Mouse (Mus musculus) WW6 (cell line): ENCODE measurements at regions not wholly inside any gene's neighbourhood (a gene's known extent, or its start where the extent isn't known, plus 50 kb on each side); places are given as distances from the start of the nearest gene placed in this dataset.

ENCODE experiments used
- DNase-seq: peaks from one replicate; pipeline ENCODE4 v3.0.0-alpha.2; 2013; ENCODE audit warnings: low read depth, low spot score

DNA sequence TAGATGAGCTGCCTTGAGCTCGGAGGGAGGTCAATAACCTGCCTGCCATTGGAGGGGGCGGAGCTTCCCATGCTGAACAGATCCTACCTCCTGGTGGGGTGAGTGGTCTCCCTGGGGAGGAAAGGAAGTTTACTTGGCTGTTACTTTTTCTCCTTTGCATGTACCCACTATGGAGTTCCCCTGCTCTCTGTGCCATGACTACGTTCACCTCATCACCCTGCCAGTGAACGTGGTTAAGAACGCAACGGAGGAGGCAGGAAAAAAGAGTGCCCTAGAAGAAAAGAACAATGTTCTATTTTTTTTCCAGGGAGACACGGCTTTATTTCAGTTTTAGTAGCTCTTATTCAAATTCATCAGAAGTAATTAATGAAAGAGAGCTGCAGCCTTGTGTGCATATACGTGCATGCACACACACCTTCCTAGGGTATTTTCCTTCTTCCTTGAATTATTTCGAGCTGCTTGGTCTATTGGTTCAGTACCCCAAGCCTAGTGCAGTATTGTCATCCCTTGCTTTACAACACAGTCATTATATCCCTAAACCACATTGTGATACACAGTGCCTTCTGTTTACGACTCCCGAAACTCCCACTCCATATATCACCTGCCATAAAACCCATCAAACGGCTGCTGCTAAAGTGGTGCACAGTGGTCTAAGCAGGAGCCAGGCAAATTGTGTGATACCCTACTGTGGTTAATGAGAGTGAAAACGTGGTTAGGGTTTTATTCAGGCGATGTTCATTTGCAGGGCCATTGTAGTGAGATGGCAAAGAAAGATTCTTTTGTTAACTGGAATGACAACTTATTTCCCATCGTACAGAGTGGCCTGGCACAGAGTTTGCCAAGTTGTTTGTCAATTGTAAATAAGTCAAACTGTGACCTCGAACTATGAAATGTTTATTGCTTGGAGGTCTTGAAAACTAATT, 608.0 kb downstream of the Bcl11a start:
- no peak for DNase-seq

DNA sequence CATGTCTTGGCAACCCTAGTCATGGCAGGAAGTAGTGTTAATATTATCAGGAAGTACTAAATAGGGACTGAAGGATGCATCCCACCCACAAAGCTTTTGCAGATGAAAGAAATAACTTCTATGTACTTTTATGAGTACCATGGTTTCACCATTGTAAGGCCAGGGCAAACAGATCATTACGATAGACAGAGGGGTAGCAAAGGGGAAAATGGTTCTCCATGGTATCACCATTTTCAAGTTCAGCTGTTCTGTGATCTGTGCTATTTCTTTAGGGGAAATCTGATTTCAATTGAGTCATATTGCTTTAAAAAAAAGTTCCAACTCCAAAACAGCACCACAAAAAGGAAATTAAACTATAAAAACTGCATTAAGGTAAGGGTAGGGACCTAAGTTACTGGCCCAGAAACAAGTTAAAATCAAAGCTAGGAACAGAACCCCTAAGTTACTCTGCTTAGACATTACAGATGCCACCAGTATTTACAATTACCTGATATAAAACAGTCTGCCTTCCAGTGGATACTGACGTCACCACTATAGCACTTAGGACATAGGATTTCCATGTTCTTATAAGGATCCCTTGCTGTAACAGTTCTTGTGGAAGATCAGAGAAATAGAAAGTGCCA, 610.4 kb downstream of the Bcl11a start:
- no peak for DNase-seq

DNA sequence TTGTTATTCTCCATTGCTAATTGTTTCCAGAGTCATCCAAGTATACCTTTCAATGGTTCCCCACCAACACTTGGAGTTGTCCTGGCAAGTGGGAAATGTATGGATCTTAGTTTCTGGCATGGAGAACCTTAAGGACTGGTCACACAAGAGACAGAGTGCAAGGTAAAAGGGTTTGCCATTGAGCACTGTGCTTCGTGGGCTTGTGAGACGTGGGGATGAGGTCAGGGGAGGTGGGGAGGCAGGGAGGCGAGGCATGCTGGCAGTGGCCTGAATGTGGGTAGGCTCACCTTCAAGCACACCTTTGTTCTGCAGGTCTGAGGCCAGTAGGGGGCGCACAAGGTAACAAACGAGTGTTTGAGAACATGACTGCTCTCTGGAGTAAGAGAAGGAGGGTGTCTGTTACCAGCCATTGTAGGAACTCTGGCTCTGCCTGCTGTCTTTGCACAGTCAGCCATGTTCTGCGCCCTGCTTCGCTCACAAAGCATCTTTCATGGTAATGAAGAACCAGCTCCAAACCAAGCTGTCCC, 612.0 kb downstream of the Bcl11a start:
- DNase-seq = peak; percentile 55

DNA sequence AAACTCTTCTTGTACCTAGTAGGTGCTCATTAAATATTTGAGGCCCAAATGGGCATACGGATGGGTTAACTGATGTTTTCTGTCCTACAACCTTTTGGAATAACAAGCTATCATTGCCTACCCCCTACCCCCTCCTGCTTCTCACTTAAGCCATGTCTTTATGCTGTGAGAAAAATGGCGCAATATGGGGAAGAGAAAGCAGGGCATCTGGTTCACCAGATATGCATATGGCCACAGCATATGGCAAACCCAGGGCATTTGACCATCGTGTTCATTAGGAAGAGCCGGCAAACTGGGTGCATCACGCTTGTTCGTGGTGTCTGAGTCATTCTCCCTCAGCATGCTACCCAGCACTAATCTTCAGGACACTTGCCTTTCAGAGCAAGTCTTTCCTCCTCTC, 616.1 kb downstream of the Bcl11a start:
- no peak for DNase-seq

DNA sequence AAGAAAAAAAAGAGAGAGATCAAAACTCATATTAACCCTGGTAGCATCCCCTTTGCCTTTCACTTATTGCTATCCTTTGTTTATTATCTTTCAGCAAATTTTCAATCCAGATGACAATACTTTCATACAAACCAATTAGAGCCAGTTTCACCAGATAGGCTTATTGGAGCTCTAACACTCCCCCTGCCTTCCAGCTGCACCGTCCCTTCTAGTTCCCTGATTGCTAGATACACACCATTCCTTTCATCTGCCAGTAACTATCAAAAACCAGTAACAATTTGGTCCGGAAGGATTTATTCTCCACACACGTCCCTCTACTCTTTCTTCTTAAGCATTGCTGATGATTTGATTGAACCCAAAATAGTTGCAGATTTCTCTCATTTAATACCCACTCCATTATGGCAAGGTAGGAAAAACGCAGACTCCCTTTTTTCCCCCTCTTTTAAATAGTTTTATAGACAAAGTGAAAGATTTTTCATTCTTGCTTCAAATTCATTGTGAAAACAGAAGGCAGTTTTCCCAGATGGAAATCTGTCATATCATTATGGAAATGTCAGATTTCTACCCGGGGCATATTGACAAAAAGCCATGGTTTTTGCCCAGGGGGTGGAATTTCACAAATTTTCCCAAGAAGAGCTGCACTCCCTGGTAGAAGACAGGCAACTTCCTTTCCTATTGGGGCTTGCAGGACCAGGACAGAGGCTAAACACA, 617.3 kb downstream of the Bcl11a start:
- no peak for DNase-seq

DNA sequence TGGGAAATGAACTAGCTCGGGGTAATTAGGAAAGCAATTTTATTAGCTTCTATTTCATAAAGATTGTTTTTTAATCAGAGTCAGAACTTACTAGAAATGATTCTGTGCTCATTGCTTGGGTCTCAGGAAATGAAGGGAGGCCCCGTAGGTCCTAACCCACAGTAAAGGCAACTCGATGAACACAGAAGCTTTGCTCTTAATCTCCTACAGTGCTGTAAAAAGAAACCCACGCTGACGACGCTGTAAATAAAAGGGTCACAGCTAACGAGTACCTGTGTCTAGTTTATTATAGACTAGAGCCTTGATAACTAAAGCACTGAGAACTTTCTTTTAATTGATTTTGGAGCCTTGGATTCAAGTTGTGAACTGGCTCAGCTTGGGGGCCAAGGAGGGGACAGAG, 618.7 kb downstream of the Bcl11a start:
- no peak for DNase-seq

DNA sequence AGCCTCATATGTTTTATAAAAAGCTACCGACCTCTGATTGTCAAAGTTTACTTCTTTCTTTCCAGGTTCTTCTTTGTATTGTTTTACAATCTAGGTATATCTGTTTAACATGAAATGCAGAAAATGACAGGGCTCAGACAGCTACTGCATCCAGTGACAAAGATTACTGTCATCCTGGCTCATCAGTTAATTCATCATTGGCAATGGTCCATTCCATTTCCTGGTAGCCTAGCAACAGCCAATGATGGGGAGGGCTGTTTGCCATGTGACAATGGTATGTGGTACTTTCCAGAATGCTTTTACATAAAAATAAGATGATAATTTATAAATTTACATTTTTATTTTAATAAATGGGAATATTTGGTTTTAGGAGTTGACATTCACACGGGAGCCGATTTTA, 630.9 kb downstream of the Bcl11a start:
- no peak for DNase-seq

DNA sequence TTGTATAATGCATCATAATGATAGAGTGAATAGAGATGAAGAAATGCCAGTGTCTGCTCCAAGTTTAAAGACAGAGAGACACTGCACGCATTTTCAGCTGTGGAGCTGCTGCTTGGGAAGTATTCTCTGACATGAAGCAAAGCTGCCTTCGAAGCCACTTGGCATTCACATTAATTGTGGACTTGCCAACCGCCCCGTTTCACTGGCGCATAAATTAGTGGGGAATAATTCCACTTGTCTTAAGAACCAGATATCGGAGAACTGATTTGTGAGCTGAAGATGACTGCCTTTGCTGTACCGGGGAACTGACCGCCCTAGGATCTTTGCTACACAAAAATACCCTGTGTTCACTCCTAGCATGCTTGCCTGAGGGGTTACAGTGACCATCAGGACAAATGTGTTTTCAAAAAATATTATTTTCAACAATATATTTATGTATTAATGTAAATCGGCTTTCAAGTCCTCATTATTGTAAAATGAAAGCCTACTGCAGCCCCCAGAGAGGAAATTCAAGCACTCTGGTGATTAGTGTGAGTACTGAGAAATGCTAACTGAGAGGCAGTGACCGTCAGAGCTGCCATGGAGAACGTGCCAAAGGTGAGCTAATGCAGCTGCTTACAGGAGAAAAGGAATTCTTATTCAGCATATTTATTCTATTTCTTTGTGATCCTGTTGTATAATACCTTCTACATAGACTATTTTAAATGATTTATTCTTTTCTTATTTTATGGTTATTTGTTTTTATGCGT, 638.9 kb downstream of the Bcl11a start:
- DNase-seq = no peak

DNA sequence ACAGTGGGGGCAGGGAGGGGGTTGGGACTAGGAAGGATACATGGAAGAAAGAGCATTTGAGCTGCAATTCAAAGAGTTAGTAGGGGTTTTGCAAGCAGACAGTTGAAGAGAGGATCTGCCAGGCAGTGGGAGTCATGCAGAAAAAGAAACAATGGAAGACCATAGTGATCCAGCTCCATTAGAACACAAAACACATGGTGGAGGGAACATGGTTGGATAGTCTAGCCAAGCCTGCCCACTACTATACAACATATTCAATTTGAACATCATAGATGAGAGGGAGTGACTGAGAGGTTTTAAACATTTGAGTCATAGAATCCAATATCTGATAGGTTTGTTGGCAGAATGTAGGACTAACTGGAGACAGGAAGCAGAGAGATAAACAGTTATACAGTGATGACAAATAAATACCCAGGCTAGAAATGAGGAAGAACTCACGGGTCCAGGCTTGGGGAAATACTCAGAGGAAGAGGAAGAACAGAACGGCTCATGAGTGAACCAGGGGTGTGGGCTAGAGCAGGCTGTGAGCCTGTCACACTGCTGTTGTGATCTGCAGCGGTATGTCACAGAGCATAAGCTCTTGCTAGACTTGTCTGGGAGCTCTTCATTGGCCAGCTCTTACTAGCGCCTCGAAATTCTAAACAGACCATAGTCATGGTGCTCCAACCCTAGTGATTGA, 646.5 kb downstream of the Bcl11a start:
- no peak for DNase-seq

DNA sequence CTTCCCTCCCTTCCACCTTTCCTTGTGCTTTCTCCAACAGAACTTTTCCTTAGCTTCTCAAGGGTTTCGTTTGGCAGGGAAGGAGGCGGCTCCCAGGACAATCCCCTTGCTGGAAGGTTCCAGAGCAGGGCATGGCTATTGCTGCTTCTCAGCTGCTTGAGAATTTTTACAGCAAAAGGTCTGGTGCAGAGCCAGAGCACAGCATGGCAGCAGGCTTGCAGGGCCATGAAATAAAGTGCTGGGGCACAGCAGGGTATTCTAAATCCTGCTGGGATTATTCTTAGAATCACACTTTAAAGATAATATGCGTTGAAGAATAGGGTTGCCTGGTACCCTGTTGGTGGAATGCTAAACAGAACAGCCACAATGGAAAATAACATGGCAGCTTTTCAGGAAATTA, 648.5 kb downstream of the Bcl11a start:
- no peak for DNase-seq

DNA sequence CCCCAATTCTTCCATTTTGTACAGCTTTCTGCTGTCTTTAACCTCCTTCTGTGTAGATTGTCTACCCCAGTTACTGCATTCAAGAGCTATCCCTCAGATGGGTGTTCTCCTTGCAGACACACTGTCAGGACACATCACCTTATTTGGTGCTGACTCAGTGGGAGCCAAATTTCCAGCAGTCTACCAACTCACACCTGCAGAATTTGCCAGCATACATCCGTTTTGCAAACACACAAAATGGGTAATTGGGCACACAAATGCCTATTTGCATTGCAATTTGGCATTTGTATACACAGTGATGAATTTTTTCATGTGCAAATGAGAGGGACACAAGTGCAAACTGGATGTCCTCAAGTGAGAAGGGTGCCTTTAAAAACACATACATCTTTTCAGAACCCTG, 649.5 kb downstream of the Bcl11a start:
- no peak for DNase-seq

DNA sequence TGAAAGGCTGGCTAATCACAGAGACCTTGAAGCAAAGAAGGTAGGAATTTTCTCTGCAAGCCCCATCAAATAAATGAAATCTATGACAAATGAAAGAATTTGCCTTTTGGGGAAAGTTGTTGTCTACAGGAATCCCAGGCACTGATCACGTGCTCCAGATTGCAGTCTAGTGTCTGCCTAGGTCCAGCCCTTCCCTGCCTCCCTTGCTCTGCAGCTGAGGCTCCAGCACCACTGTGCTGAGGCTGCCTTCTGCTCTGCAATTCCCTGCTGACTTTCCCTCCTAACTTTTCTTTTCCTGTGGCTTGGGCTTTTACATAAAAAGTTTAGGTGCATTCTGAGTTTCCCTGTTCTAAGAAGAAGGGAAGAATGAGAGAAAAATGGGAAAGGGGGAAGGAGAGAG, 653.6 kb downstream of the Bcl11a start:
- DNase-seq = no peak

DNA sequence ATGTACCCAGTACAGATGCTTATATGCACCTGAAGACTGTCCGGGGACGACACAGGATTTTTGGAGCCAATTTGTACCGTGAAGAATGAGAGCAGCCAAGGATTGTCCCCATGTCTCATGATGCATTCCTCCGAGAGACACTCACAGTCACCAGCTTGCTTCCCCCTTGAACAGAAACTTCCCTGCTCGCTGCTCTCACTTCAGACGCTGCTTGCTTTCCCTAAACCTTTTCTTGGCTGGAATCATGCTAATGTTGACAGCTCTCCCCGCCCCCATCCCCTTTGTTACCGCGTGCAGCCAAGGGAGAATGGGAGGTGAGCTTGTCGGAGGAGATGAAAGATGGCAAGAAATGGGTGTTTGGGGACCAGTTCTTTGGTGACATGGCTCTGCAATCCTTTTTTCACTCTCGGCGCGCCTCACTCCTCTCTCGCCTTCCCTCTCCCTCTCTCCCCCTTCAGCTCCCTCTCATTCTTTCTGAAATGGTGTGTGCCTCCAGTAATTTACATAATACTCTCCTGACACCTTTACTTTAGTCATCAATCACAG, 661.9 kb downstream of the Bcl11a start:
- no peak for DNase-seq

DNA sequence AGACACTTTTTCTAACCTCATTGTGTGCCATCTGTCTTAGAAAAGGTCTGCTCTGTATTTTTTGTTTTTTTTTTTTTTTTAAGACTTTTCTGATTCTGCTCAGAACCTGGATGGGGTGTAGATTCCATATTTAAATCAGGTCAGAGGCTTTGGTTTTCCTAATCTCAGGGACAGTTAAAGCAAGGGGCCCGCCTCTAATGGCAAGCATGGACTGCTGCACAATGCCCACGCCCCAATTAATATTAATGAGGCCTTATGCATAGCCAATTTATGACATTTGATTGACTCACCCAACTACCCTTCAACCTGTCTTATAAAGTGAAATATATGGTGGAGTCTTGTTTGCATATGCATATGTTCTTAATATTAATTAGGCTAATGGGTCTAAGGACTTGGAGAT, 662.6 kb downstream of the Bcl11a start:
- no peak for DNase-seq

DNA sequence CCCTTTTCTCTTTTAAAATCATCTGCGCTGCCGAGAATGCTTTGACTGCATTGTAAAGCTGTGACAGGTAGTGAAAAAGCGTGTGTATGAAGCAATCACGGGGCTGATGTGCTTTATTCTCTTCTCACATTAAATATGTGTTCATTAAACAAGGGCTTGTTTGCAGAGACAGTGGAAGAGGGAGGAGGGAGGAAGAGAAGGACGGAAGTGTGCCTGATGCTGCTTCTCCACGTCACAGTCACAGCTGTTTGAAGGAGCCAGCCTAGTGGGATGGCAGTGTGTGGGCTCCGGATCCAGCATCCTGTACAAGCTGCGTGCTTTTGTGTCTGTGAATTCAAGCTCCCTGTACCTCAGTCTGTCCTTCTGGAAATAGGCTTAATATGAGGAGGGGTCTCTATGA, 664.7 kb downstream of the Bcl11a start:
- no peak for DNase-seq

DNA sequence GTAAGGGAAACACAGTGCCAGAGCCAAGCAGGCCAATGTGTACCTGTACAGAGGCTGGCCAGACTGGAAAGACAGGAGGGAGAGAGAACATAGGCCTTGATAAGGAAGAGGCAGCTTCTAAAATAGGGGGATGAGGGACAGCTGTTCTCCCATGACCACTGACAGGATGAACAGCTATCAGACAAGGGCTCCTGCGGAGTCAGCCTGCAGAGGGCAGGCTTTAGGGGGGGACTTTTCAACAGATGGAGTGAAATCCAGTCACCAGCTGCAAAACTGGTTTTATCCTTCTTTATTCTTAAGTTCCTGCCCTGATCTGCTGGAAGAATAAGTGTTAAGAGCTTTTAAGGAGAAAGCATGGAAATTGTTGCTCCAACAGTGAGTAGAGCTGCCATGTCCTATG, 665.6 kb downstream of the Bcl11a start:
- no peak for DNase-seq

DNA sequence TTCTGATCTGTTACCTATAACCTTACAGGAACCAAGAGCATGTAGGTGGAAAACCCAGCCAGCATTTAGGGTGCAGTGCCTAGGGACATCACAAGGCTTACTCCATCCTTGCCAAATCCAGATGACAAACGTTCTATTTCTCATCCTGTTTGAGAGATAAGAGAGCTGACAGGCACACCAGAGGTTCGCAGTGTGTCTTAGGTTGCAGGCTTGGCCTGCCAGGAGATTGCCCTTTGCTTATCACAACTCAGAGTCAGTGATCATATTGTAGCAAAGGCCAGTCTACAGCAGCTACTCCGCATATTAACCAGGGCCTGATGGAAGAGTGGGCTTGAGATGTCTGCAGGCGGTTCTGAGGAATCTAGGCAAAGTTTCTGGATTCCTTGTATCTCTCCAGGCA, 668.0 kb downstream of the Bcl11a start:
- DNase-seq = no peak

DNA sequence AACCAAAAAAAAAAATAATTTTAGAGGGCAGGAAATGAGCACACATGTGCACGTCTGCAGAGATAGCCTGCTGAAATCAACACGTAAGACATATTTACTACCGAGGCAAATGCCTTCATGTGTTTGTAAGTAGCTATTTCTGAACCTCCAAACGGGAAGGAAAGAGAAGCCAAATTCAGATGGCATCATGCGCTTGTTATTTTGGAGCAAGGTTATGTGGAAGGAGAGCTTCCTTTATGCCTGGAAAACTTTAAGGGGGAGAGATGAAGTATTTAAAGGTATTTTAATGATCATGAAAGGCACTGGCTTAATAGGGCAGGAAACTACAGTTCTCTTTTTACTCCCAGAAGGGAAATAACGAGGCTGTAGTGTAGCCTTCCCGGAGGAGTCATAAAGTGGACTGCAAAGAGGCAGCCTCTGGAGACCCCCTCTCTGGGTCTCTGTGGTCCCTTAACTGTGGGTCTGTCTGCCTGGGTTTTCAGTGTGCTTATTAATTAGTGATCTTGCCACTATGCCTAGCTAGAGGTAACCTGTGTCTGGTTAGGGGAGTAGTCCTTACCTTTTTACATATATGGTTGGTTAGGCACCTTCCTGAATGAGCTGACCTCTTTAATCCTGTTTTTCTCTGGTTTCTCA, 672.4 kb downstream of the Bcl11a start:
- DNase-seq = no peak

DNA sequence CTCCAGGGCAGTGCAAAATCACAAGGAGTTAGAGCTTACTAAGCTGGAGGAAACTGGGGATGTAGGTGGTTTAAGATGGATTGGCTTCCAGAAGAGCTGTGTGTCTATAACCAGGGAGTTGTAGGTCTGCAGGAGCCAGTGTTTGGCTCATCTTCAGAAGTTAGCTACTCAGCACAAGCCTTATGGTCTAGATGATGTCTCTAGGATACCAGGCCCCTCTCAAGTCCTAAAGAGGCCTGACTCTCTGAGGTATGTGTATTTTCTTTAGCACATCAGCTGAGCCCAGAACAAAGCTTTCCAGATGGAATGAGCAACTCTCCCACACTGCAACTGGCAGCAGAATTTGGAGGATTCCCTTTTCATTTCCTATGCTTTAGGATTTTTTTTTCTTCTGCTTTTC, 680.3 kb downstream of the Bcl11a start:
- DNase-seq = no peak

DNA sequence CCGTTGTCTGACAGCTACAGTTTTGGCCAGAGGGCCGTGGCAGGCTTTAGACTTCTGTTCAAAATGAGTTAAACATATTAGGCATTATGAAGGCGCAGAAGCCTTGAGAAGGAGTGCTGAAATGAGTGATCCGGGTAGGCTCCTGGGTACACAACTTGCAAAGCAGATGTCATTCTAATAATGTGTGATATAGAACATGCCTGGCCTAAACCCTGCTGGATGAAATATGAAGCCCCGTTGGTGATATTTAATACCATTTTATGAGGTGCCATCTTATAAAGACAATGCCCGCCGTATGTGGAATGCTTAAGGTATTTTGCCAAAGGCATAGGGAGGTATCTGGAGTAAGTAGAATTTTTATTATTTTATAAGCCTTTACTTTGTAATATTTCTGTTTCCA, 705.6 kb downstream of the Bcl11a start:
- DNase-seq = no peak
